Mouse (Mus musculus): ENCODE data around the gene Tnk2.

DNA sequence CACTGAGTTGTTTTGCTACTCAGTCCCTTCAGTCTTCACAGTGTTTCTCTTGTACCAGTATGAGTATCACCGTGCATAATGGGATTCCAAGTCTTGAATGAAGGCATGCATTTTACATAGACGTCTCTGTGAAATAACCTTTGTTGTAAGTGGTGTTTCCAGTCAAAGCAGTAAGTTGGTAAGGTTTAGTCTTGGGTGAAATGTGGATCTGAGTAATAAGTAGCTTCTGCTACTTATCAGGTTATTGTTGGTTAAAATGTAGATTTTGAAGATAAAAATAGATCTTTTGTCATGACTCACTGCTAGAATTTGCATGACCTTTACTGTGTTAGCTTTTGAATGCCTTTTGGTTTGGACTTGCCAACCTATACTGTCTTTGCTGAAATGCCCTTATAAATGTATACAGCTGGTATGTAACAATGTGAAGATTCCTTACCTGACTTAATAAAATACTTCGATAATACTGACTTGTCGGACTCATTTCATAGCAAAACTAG, 11.3 kb upstream of the Tnk2 start:
- TF ChIP-seq CTCF (IDR thresholded peaks at IDR 0.05; ENCODE audit: extremely low read depth, insufficient read depth, low read length) (no peak), POLR2A (IDR thresholded peaks at IDR 0.05; ENCODE audit: extremely low read depth, insufficient read depth, low read length) (no peak)

Measured in cortical plate, adult 2 months (tissue).